Mouse (Mus musculus) forebrain, embryonic 15.5 days (tissue): ENCODE data around the gene Gdpd5. TPM values are rescaled to one million over a fixed set of nuclear protein-coding genes. Genes with fewer than 3 reads are reported as not detected.

Experiments
- ATAC-seq: fragments of 200-750 bp; cut with Nextera tagmentation; replicated peaks from 2 replicates; pipeline ENCODE4 v1.8.0; 2017; ENCODE audit warnings: mild to moderate bottlenecking, moderate TSS enrichment, moderate library complexity
- H3K27ac ChIP-seq: fragments of 300-500 bp; sonication (generic); replicated peaks from 2 replicates; pipeline ENCODE4 v1.5.1; 2015; ENCODE audit warnings: mild to moderate bottlenecking, inconsistent platforms
- H3K27me3 ChIP-seq: fragments of 300-500 bp; sonication (generic); 2 replicates; pipeline ENCODE4 v1.6.1; 2015; ENCODE audit warnings: inconsistent platforms
- H3K36me3 ChIP-seq: fragments of 300-500 bp; sonication (generic); 2 replicates; pipeline ENCODE4 v1.6.1; 2015; ENCODE audit warnings: mild to moderate bottlenecking, inconsistent platforms
- H3K4me1 ChIP-seq: fragments of 300-500 bp; sonication (generic); 2 replicates; pipeline ENCODE4 v1.6.1; 2015; ENCODE audit warnings: inconsistent platforms
- H3K4me2 ChIP-seq: fragments of 300-500 bp; sonication (generic); replicated peaks from 2 replicates; pipeline ENCODE4 v1.6.1; 2015; ENCODE audit warnings: mild to moderate bottlenecking, inconsistent platforms
- H3K4me3 ChIP-seq: fragments of 300-500 bp; sonication (generic); 2 replicates; pipeline ENCODE4 v1.5.1; 2015; ENCODE audit warnings: mild to moderate bottlenecking, inconsistent platforms
- H3K9ac ChIP-seq: fragments of 300-500 bp; sonication (generic); replicated peaks from 2 replicates; pipeline ENCODE4 v1.6.1; 2015; ENCODE audit warnings: mild to moderate bottlenecking, inconsistent platforms
- H3K9me3 ChIP-seq: fragments of 300-500 bp; sonication (generic); 2 replicates; pipeline ENCODE4 v1.6.1; 2016; ENCODE audit warnings: inconsistent platforms
- WGBS: fragments of 180-500 bp; shearing (Covaris S2); methylation state at CpG from one replicate; pipeline ENCODE4 v1.1.7; 2015; ENCODE audit warnings: mixed read lengths; 5-methylcytosine and 5-hydroxymethylcytosine counted together
- polyA plus RNA-seq: library from polyadenylated mRNA; unstranded; fragments of >200 nt; fragmentation: Nextera tagmentation; extraction: Ambion mirVana; gene quantifications from 2 replicates; pipeline ENCODE4 v1.2.1, GENCODE M21; 2015

Gene Gdpd5
- polyA plus RNA-seq, 1 experiment from 2014 or later = 40.0 TPM

GRCm38 (mm10) chr7:99380491-99381213, 562 bp upstream of the Gdpd5 start:
- H3K9ac ChIP-seq = peak overlapping the region; percentile 83
- peaks cover 40% of the 10 kb centered on the region for H3K4me1 ChIP-seq
- peak overlapping the region; percentile 96 for H3K27ac ChIP-seq
- H3K27me3 ChIP-seq = no peaks in the 10 kb centered on the region
- H3K4me3 ChIP-seq = peak overlapping the region; percentile 64
- no peaks in the 10 kb centered on the region for H3K9me3 ChIP-seq
- peak; percentile 77 for ATAC-seq
- no peaks in the 10 kb centered on the region for H3K36me3 ChIP-seq
- under 1% methylated on average over 24 of the region's 24 CpGs for WGBS
- H3K4me2 ChIP-seq = peak overlapping the region; percentile 82

GRCm38 (mm10) chr7:99382088-99383000, 1.1 kb downstream of the Gdpd5 start:
- Histone ChIP-seq H3K27me3 (no peaks in the 10 kb centered on the region), H3K9ac (peak overlapping the region; percentile 86), H3K4me3 (peak overlapping the region; percentile 64), H3K9me3 (no peaks in the 10 kb centered on the region), H3K27ac (0 out of 2 replicates have a peak overlapping the region, but pooled peaks have one; percentile 11), H3K4me2 (peak overlapping the region; percentile 82), H3K36me3 (peaks cover 2% of the 10 kb centered on the region; the same call in 1 of the 2 replicates), H3K4me1 (peaks cover 48% of the 10 kb centered on the region)
- no peak; the same call in 1 of the 2 replicates for ATAC-seq
- 9% methylated on average over 30 of the region's 30 CpGs for WGBS

- ATAC-seq = no peak
- Histone ChIP-seq H3K27ac (peak overlapping the region; percentile 35; the same call in 1 of the 2 replicates), H3K9ac (peak overlapping the region; percentile 86), H3K36me3 (peaks cover 4% of the 10 kb centered on the region; the same call in 1 of the 2 replicates), H3K4me3 (peak overlapping the region; percentile 64), H3K4me2 (peak overlapping the region; percentile 82), H3K4me1 (peaks cover 48% of the 10 kb centered on the region), H3K27me3 (no peaks in the 10 kb centered on the region), H3K9me3 (no peaks in the 10 kb centered on the region)
- WGBS = 55% methylated on average over 5 of the region's 5 CpGs
These were observed 2.0 kb downstream of the Gdpd5 start for GRCm38 (mm10) chr7:99383246-99383645.

GRCm38 (mm10) chr7:99384101-99384611, 2.9 kb downstream of the Gdpd5 start:
- Histone ChIP-seq H3K4me1 (peaks cover 48% of the 10 kb centered on the region), H3K9ac (peak overlapping the region; percentile 86), H3K27me3 (no peaks in the 10 kb centered on the region), H3K9me3 (no peaks in the 10 kb centered on the region), H3K36me3 (peaks cover 12% of the 10 kb centered on the region; the same call in 1 of the 2 replicates), H3K27ac (peak overlapping the region; percentile 35; the same call in 1 of the 2 replicates), H3K4me2 (peak overlapping the region; percentile 82), H3K4me3 (peak overlapping the region; percentile 64)
- 20% methylated on average over 4 of the region's 4 CpGs for WGBS
- ATAC-seq = no peak

- Histone ChIP-seq H3K36me3 (peaks cover 14% of the 10 kb centered on the region; the same call in 1 of the 2 replicates), H3K4me2 (no peak overlapping the region), H3K9ac (no peak overlapping the region), H3K4me1 (peaks cover 42% of the 10 kb centered on the region), H3K27ac (no peak overlapping the region), H3K9me3 (no peaks in the 10 kb centered on the region), H3K4me3 (no peak overlapping the region), H3K27me3 (no peaks in the 10 kb centered on the region)
- WGBS = 66% methylated on average over 5 of the region's 5 CpGs
- ATAC-seq = no peak
These were observed 4.8 kb downstream of the Gdpd5 start for GRCm38 (mm10) chr7:99386030-99386429.

- ATAC-seq = no peak
- Histone ChIP-seq H3K9me3 (no peaks in the 10 kb centered on the region), H3K4me2 (no peak overlapping the region), H3K4me3 (no peak overlapping the region), H3K4me1 (peaks cover 42% of the 10 kb centered on the region), H3K27ac (no peak overlapping the region), H3K9ac (no peak overlapping the region), H3K27me3 (no peaks in the 10 kb centered on the region), H3K36me3 (peaks cover 17% of the 10 kb centered on the region; the same call in 1 of the 2 replicates)
- WGBS = 91% methylated on average over 4 of the region's 4 CpGs
These were observed 5.6 kb downstream of the Gdpd5 start for GRCm38 (mm10) chr7:99386811-99387210.

- no peaks in the 10 kb centered on the region for H3K9me3 ChIP-seq
- H3K4me1 ChIP-seq = peaks cover 41% of the 10 kb centered on the region
- H3K4me3 ChIP-seq = no peak overlapping the region
- no peaks in the 10 kb centered on the region for H3K27me3 ChIP-seq
- no peak overlapping the region for H3K27ac ChIP-seq
- H3K9ac ChIP-seq = no peak overlapping the region
- ATAC-seq = no peak
- peaks cover 20% of the 10 kb centered on the region; the same call in 1 of the 2 replicates for H3K36me3 ChIP-seq
- no peak overlapping the region for H3K4me2 ChIP-seq
- 93% methylated on average over 5 of the region's 5 CpGs for WGBS
These were observed 6.1 kb downstream of the Gdpd5 start for GRCm38 (mm10) chr7:99387356-99387755.

- no peaks in the 10 kb centered on the region for H3K27me3 ChIP-seq
- 24% methylated on average over 4 of the region's 4 CpGs for WGBS
- H3K9ac ChIP-seq = no peak overlapping the region
- peaks cover 17% of the 10 kb centered on the region for H3K4me1 ChIP-seq
- H3K27ac ChIP-seq = no peak overlapping the region
- no peak overlapping the region for H3K4me2 ChIP-seq
- no peaks in the 10 kb centered on the region for H3K9me3 ChIP-seq
- peaks cover 22% of the 10 kb centered on the region; the same call in 1 of the 2 replicates for H3K36me3 ChIP-seq
- no peak overlapping the region for H3K4me3 ChIP-seq
- no peak for ATAC-seq
These were observed 9.3 kb downstream of the Gdpd5 start for GRCm38 (mm10) chr7:99390559-99390958.

GRCm38 (mm10) chr7:99392696-99393095, 11.5 kb downstream of the Gdpd5 start:
- Histone ChIP-seq H3K4me2 (no peak overlapping the region), H3K27ac (no peak overlapping the region), H3K9me3 (no peaks in the 10 kb centered on the region), H3K4me3 (no peak overlapping the region), H3K9ac (no peak overlapping the region), H3K27me3 (no peaks in the 10 kb centered on the region), H3K4me1 (peaks cover 12% of the 10 kb centered on the region; the same call in 1 of the 2 replicates), H3K36me3 (peaks cover 19% of the 10 kb centered on the region; the same call in 1 of the 2 replicates)
- 83% methylated on average over 2 of the region's 2 CpGs for WGBS
- ATAC-seq = no peak

GRCm38 (mm10) chr7:99393711-99394325, 12.6 kb downstream of the Gdpd5 start:
- peaks cover 12% of the 10 kb centered on the region; the same call in 1 of the 2 replicates for H3K36me3 ChIP-seq
- no peak overlapping the region for H3K4me3 ChIP-seq
- no peak overlapping the region for H3K9ac ChIP-seq
- H3K4me1 ChIP-seq = peaks cover 12% of the 10 kb centered on the region; the same call in 1 of the 2 replicates
- WGBS = 76% methylated on average over 13 of the region's 13 CpGs
- ATAC-seq = no peak
- H3K27ac ChIP-seq = no peak overlapping the region
- no peaks in the 10 kb centered on the region for H3K9me3 ChIP-seq
- no peaks in the 10 kb centered on the region for H3K27me3 ChIP-seq
- no peak overlapping the region for H3K4me2 ChIP-seq

GRCm38 (mm10) chr7:99395385-99395784, 14.2 kb downstream of the Gdpd5 start:
- Histone ChIP-seq H3K4me2 (no peak overlapping the region), H3K4me3 (no peak overlapping the region), H3K36me3 (0 out of 2 replicates have a peak, but pooled peaks cover 10% of the 10 kb centered on the region), H3K27me3 (no peaks in the 10 kb centered on the region), H3K4me1 (peaks cover 12% of the 10 kb centered on the region; the same call in 1 of the 2 replicates), H3K9me3 (no peaks in the 10 kb centered on the region), H3K27ac (no peak overlapping the region), H3K9ac (no peak overlapping the region)
- 91% methylated on average over 4 of the region's 4 CpGs for WGBS
- no peak for ATAC-seq
